Mouse (Mus musculus): ENCODE data around the gene Tmem14c. TPM values are rescaled to one million over a fixed set of nuclear protein-coding genes. Genes with fewer than 3 reads are reported as not detected.

Tmem14c gene
- polyA plus RNA-seq, 1 experiment: 175 TPM

DNA sequence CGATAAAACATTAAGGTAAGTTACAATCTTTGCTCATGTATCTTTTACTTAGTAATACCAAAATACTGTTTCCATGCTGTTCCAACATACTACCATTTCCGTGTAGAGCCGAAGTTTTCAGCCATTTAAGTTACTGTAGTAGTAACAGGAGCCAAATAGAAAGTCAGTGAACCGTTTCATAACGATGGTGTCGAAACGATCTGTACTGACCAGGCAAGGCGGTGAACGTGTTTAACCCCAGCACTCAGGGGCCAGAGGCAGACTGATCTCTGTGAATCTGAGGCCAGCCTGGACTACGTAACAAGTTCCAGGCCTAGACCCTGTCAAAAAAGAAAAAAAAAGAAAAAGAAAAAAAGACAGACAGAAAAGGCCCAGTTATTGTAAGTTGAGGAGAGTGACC lies 7.8 kb upstream of the Tmem14c start:
- Histone ChIP-seq H3K4me3 (ENCODE audit: insufficient read depth, low read depth, low read length) (no peak overlapping the region), H3K27ac (ENCODE audit: insufficient read depth, low read depth, low read length) (no peak overlapping the region), H3K27me3 (replicated peaks; ENCODE audit: control insufficient read depth, insufficient read depth, low read length) (no peaks in the 10 kb centered on the region), H3K4me1 (ENCODE audit: control insufficient read depth, insufficient read depth, low read length) (no peaks in the 10 kb centered on the region; the same call in 1 of the 2 replicates), H3K36me3 (ENCODE audit: control insufficient read depth, insufficient read depth, low read length) (peaks cover 14% of the 10 kb centered on the region)
- 55% methylated on average over 10 of the region's 10 CpGs for WGBS
- TF ChIP-seq CTCF (conservative IDR thresholded peaks at IDR 0.05; ENCODE audit: insufficient read depth, insufficient read length, low read depth, low read length): no peak
- TF ChIP-seq POLR2A (IDR thresholded peaks at IDR 0.05; ENCODE audit: low read depth, low read length): no peak
- peak; percentile 72 for DNase-seq

DNA sequence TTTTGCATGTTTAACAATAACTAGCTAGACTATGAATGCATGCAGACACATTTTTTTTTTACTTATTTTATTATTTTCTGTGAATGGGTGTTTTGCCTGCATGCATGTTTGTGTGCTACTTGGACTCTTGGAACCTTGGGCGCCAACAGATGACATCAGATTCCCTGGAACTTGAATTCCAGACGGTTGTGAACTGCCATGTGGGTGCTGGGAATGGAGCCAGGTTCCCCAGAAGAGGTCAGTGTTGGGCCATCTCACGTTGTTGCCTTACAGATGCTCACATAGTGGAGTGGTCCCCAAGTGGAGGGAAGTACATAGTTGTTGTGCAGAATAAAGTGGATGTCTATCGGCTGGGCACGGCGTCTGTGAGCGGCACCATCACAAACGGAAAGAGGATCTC lies 7.1 kb upstream of the Tmem14c start:
- Histone ChIP-seq H3K36me3 (ENCODE audit: control insufficient read depth, insufficient read depth, low read length) (peaks cover 14% of the 10 kb centered on the region), H3K27ac (ENCODE audit: insufficient read depth, low read depth, low read length) (no peak overlapping the region), H3K4me3 (ENCODE audit: insufficient read depth, low read depth, low read length) (no peak overlapping the region), H3K27me3 (replicated peaks; ENCODE audit: control insufficient read depth, insufficient read depth, low read length) (no peaks in the 10 kb centered on the region), H3K4me1 (ENCODE audit: control insufficient read depth, insufficient read depth, low read length) (no peaks in the 10 kb centered on the region; the same call in 1 of the 2 replicates)
- DNase-seq: peak; percentile 29
- TF ChIP-seq CTCF (conservative IDR thresholded peaks at IDR 0.05; ENCODE audit: insufficient read depth, insufficient read length, low read depth, low read length) (no peak), POLR2A (IDR thresholded peaks at IDR 0.05; ENCODE audit: low read depth, low read length) (no peak)
- 76% methylated on average over 8 of the region's 8 CpGs for WGBS

DNA sequence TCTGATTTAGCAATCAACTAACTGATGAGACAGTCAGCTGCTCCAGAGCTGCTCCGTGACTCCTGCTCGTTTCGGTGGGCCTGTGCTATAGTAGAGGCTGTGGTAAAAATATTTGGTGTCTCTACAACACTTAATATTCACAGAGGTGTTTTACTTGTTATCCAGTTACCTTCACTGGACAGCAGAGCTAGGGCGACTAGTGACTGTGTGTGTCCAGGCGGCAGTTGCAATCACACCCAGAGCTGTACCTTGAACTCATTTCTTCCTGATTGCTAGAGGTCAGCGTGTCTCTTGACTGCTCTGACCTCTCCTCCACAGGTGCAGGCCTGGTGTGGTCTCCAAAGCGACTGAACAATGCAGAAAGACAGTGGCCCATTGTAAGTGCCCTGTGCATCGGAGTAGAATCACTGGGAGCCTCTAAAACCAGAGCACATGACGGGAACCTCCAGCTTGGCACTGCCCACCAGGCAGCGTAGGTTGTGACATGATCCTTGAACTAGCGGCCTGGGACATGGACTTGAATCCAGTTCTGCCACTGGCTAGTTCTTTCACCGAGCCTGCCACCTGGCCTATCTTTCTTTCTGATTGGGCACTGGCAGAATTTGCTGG lies 809 bp downstream of the Tmem14c start:
- Histone ChIP-seq H3K4me3 (ENCODE audit: insufficient read depth, low read depth, low read length) (peak overlapping the region; percentile 75), H3K27me3 (replicated peaks; ENCODE audit: control insufficient read depth, insufficient read depth, low read length) (no peaks in the 10 kb centered on the region), H3K4me1 (ENCODE audit: control insufficient read depth, insufficient read depth, low read length) (peaks cover 7% of the 10 kb centered on the region; the same call in 1 of the 2 replicates), H3K27ac (ENCODE audit: insufficient read depth, low read depth, low read length) (peak overlapping the region; percentile 79; the same call in 1 of the 2 replicates), H3K36me3 (ENCODE audit: control insufficient read depth, insufficient read depth, low read length) (peaks cover 2% of the 10 kb centered on the region)
- DNase-seq: peak; percentile 44
- 20% methylated on average over 12 of the region's 12 CpGs for WGBS
- TF ChIP-seq POLR2A (IDR thresholded peaks at IDR 0.05; ENCODE audit: low read depth, low read length) (no peak), CTCF (conservative IDR thresholded peaks at IDR 0.05; ENCODE audit: insufficient read depth, insufficient read length, low read depth, low read length) (no peak)

DNA sequence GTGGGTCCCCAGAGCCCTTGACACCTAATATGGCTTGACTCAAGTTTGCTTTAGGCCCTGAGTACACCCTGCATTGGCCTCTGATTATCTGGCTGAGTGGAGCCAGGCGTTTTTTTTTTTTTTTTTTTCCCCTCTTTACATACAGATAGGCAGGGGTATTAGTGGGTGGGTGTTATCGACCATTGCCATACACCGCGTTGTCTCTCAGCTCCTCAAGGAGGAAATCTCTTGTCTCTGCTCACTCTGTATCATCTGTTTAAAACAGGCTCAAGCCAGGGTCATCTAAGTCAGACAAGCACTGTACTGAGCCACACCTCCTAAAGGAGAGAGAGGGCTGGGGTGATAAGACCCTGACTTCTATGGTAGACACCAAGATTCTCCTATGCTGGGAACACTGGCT lies 1.7 kb downstream of the Tmem14c start:
- WGBS: 85% methylated on average over 4 of the region's 4 CpGs
- Histone ChIP-seq H3K27ac (ENCODE audit: insufficient read depth, low read depth, low read length) (no peak overlapping the region), H3K4me3 (ENCODE audit: insufficient read depth, low read depth, low read length) (no peak overlapping the region), H3K4me1 (ENCODE audit: control insufficient read depth, insufficient read depth, low read length) (peaks cover 7% of the 10 kb centered on the region; the same call in 1 of the 2 replicates), H3K36me3 (ENCODE audit: control insufficient read depth, insufficient read depth, low read length) (peaks cover 2% of the 10 kb centered on the region), H3K27me3 (replicated peaks; ENCODE audit: control insufficient read depth, insufficient read depth, low read length) (no peaks in the 10 kb centered on the region)
- no peak for DNase-seq
- TF ChIP-seq POLR2A (IDR thresholded peaks at IDR 0.05; ENCODE audit: low read depth, low read length) (no peak), CTCF (conservative IDR thresholded peaks at IDR 0.05; ENCODE audit: insufficient read depth, insufficient read length, low read depth, low read length) (no peak)

DNA sequence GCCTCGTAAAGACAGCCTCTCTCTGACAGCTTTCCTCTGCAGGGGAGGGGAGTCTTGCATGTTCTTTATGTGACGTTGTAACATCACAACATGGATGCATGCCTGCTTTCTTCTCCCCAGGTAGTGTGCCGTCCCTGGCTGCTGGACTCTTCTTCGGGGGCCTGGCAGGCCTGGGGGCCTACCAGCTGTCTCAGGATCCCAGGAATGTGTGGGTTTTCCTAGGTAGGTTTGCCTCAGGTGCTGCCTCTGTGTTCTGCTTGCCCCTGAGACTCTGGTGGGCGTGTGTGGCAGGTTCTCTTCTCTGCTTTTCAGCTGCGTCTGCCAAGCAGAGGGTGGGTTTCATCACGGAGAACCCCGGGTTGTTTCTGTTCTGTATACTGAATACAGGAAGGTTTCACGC lies 2.1 kb downstream of the Tmem14c start:
- Histone ChIP-seq H3K27me3 (replicated peaks; ENCODE audit: control insufficient read depth, insufficient read depth, low read length) (no peaks in the 10 kb centered on the region), H3K36me3 (ENCODE audit: control insufficient read depth, insufficient read depth, low read length) (peaks cover 2% of the 10 kb centered on the region), H3K4me3 (ENCODE audit: insufficient read depth, low read depth, low read length) (no peak overlapping the region), H3K27ac (ENCODE audit: insufficient read depth, low read depth, low read length) (no peak overlapping the region), H3K4me1 (ENCODE audit: control insufficient read depth, insufficient read depth, low read length) (peaks cover 7% of the 10 kb centered on the region; the same call in 1 of the 2 replicates)
- 96% methylated on average over 9 of the region's 9 CpGs for WGBS
- DNase-seq: no peak
- TF ChIP-seq POLR2A (IDR thresholded peaks at IDR 0.05; ENCODE audit: low read depth, low read length) (no peak), CTCF (conservative IDR thresholded peaks at IDR 0.05; ENCODE audit: insufficient read depth, insufficient read length, low read depth, low read length) (no peak)

DNA sequence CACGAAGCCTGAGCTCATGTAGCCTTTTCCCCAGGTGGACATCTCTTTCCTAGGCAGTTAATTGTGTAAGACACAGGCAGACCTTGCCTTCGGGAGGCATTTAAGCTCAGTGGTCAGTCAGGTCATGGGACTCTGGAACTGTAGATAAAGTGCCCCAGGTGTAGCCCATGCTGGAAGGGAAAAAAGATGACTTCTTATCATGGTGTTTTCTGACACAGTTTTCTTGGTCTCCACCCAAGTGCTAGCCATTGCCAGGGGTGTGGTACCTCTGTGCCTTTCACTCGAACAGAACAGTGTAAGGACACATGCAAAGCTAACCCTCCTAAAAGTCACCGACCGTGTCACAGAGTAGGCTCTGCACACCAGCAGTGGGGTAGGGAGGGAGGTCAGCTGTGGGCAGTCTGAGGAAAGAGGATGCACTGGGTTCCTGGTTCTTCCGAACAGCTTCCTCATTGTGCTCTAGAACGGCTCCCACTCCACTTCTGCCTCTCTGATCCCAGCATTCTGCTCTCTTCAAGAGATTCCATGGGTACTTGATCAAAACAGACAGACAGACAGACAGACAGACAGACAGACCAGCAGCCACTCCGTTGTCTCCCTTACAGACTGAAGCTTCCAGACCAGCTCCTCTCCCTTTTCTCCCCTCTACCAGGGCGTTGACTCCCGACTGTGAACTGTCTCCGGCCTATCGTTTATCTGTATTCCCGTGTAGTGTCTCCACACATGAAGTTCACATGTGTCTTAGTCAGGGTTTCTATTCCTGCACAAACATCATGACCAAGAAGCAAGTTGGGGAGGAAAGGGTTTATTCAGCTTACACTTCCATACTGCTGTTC lies 2.9 kb downstream of the Tmem14c start:
- H3K4me1 ChIP-seq (ENCODE audit: control insufficient read depth, insufficient read depth, low read length): peaks cover 7% of the 10 kb centered on the region; the same call in 1 of the 2 replicates
- WGBS: 88% methylated on average over 13 of the region's 13 CpGs

DNA sequence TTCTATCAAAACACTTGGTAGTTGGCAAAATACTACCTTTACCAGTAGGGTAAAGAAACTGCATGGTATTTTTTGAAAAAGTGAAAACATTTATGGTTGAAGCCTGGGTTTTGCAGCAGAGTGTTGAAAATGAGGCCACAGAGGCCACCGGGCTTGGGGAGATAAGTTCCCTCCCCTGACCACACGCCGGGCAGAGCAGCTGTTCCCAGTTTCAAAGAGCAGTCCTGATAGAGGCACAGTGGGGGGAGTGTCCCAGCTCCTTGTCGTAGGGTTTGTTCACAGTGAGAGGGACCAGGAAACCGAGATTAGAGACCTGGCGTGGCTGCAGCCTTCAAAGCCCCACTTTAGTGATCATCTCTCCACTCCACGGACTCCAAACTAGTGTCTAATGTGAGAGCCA lies 4.4 kb downstream of the Tmem14c start:
- 90% methylated on average over 7 of the region's 7 CpGs for WGBS
- TF ChIP-seq CTCF (conservative IDR thresholded peaks at IDR 0.05; ENCODE audit: insufficient read depth, insufficient read length, low read depth, low read length) (no peak), POLR2A (IDR thresholded peaks at IDR 0.05; ENCODE audit: low read depth, low read length) (no peak)
- Histone ChIP-seq H3K4me3 (ENCODE audit: insufficient read depth, low read depth, low read length) (no peak overlapping the region), H3K27ac (ENCODE audit: insufficient read depth, low read depth, low read length) (no peak overlapping the region), H3K36me3 (ENCODE audit: control insufficient read depth, insufficient read depth, low read length) (peaks cover 2% of the 10 kb centered on the region), H3K4me1 (ENCODE audit: control insufficient read depth, insufficient read depth, low read length) (peaks cover 5% of the 10 kb centered on the region; the same call in 1 of the 2 replicates), H3K27me3 (replicated peaks; ENCODE audit: control insufficient read depth, insufficient read depth, low read length) (no peaks in the 10 kb centered on the region)
- no peak for DNase-seq

More for the DNA sequence above, 2.9 kb downstream of the Tmem14c start:
- peaks cover 2% of the 10 kb centered on the region for H3K36me3 ChIP-seq (ENCODE audit: control insufficient read depth, insufficient read depth, low read length)
- no peak for DNase-seq
- H3K27ac ChIP-seq (ENCODE audit: insufficient read depth, low read depth, low read length): no peak overlapping the region
- H3K4me3 ChIP-seq (ENCODE audit: insufficient read depth, low read depth, low read length): no peak overlapping the region
- H3K27me3 ChIP-seq (replicated peaks; ENCODE audit: control insufficient read depth, insufficient read depth, low read length): no peaks in the 10 kb centered on the region
- TF ChIP-seq POLR2A (IDR thresholded peaks at IDR 0.05; ENCODE audit: low read depth, low read length) (no peak), CTCF (conservative IDR thresholded peaks at IDR 0.05; ENCODE audit: insufficient read depth, insufficient read length, low read depth, low read length) (no peak)

Data from kidney, adult 2 months (tissue).